Mouse (Mus musculus) heart, adult 2 months (tissue): ENCODE results near the gene Ces2a.

Experiments used
- CTCF ChIP-seq: fragments of 200-600 bp; IDR thresholded peaks from 2 replicates; pipeline ENCODE4 v1.8.1; 2022; ENCODE audit warnings: antibody characterized with exemption, mild to moderate bottlenecking, moderate library complexity
- POLR2A ChIP-seq: fragments of 200-500 bp; IDR thresholded peaks from 2 replicates; pipeline ENCODE4 v1.6.1; 2011; ENCODE audit warnings: mild to moderate bottlenecking, low read depth, low read length, control low read depth; ENCODE audit not compliant: insufficient read depth

DNA sequence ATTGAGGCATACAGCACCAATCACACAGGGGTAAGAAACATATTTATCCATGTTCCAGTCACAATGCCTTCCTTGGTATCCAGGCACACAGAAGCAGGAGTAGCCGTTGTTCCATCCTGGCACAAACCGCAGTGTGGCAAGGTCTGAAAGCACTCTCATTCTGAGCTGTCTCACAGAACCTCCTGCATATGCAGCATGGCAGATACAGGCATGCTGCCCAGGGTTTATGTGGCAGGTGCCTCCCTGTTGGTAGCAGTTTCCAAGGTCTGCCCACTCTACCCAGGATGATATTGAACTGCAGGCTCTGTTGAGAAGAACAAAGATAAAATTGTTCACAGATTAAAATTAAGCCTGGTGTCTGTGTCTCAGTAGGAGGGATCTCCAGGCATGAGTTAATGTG, 24.4 kb downstream of the Ces2a start:
- no peak for TF ChIP-seq CTCF
- no peak for TF ChIP-seq POLR2A
